Mouse (Mus musculus) kidney, adult 2 months (tissue): ENCODE data around the gene Elof1. TPM values are rescaled to one million over a fixed set of nuclear protein-coding genes. Genes with fewer than 3 reads are reported as not detected.
A peak's percentile ranks its signal among the peaks of the same experiment; 100 is the strongest.

Experiments
- DNase-seq: peaks from one replicate; pipeline ENCODE4 v3.0.0; 2021
- H3K27ac ChIP-seq: fragments of 200-500 bp; 2 replicates; pipeline ENCODE4 v1.5.1; 2012; ENCODE audit warnings: low read depth, low read length, control low read depth, inconsistent platforms; ENCODE audit not compliant: insufficient read depth
- H3K27me3 ChIP-seq: fragments of 200-500 bp; replicated peaks from 2 replicates; pipeline ENCODE4 v1.6.1; 2012; ENCODE audit warnings: mild to moderate bottlenecking, moderate library complexity, low read length, inconsistent platforms; ENCODE audit not compliant: control insufficient read depth, insufficient read depth
- H3K36me3 ChIP-seq: fragments of 200-500 bp; 2 replicates; pipeline ENCODE4 v1.6.1; 2012; ENCODE audit warnings: mild to moderate bottlenecking, moderate library complexity, low read length, inconsistent platforms; ENCODE audit not compliant: control insufficient read depth, insufficient read depth
- H3K4me1 ChIP-seq: fragments of 200-500 bp; 2 replicates; pipeline ENCODE4 v1.6.1; 2011; ENCODE audit warnings: low read length; ENCODE audit not compliant: control insufficient read depth, insufficient read depth
- H3K4me3 ChIP-seq: fragments of 200-500 bp; 2 replicates; pipeline ENCODE4 v1.5.1; 2011; ENCODE audit warnings: mild to moderate bottlenecking, low read depth, low read length, control low read depth; ENCODE audit not compliant: insufficient read depth
- CTCF ChIP-seq: fragments of 200-500 bp; conservative IDR thresholded peaks from 2 replicates; pipeline ENCODE4 v1.5.1; 2011; ENCODE audit warnings: low read depth, mild to moderate bottlenecking, control low read depth, low read length, moderate library complexity, mixed read lengths; ENCODE audit not compliant: insufficient read depth, insufficient read length
- POLR2A ChIP-seq: fragments of 200-500 bp; IDR thresholded peaks from one replicate; pipeline ENCODE4 v1.6.1; 2011; ENCODE audit warnings: low read depth, low read length, control low read depth
- WGBS: fragments of 180-500 bp; shearing (Covaris S2); methylation state at CpG from one replicate; pipeline ENCODE4 v1.1.7; 2018; 5-methylcytosine and 5-hydroxymethylcytosine counted together
- polyA plus RNA-seq: library from polyadenylated mRNA; depleted of rRNA; stranded (reverse); fragments of >200 nt; gene quantifications from 2 replicates; pipeline ENCODE4 v1.2.3, GENCODE M21; 2012; rRNA removed

Gene Elof1
- polyA plus RNA-seq, 1 experiment: 163 TPM

DNA sequence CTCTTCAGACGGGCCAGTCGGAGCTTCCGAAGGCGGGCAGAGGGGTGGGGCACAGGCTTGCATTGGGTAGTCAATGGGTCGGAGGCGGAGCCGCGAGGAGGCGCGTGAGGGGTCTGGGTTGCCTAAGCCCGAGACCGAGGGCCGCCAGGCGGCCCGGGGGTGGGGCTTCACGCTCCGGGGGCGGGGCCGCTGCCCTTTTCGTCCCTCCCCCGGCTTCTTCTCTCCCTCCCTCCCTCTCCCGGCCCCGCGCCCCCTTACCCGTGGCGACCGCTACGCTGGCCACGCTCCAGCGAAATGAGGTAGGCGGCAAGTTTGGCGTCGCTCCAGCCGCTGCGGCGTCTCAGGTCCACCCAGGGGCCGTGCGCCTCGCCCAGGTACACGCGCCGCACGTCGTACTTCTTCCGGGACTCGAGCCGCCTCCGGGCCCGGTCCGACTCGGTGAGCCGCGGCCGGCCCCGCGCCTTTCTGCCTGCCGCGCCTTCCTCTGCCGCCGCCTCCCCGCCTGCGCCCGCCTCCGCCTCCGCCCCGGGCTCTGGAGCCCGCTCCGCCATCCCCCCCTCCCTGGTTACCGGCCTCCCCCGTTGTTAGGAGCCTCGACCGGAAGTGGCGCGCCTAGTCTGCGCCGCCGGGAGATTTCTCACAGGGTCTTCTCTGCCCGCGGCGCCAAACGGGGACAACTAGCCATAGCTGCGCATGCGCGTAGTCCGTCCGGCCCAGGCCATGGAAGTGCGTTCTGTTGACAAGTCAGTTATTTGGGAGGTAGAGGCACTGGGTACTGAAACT is 46.0 kb downstream of the Elof1 start, which contains the start of the genes Gm49318 and Zfp653:
TSS of gene Gm49318 (minus strand) at position 469 of the 783 bp plus-strand sequence.
TSS of gene Zfp653 (minus strand) at position 586 of the 783 bp plus-strand sequence.
- H3K36me3 ChIP-seq: no peaks in the 10 kb centered on the region; the same call in 1 of the 2 replicates
- TF ChIP-seq POLR2A: peak; percentile 62
- no peak for TF ChIP-seq CTCF
- H3K27ac ChIP-seq: peak within 1 kb of the TSS; percentile 86
- H3K4me3 ChIP-seq: peak within 1 kb of the TSS; percentile 85
- H3K4me1 ChIP-seq: peaks cover 5% of the 10 kb centered on the region; the same call in 1 of the 2 replicates
- no peaks in the 10 kb centered on the region for H3K27me3 ChIP-seq
- peak; percentile 99 for DNase-seq
- 1% methylated on average over 83 of the region's 87 CpGs for WGBS

DNA sequence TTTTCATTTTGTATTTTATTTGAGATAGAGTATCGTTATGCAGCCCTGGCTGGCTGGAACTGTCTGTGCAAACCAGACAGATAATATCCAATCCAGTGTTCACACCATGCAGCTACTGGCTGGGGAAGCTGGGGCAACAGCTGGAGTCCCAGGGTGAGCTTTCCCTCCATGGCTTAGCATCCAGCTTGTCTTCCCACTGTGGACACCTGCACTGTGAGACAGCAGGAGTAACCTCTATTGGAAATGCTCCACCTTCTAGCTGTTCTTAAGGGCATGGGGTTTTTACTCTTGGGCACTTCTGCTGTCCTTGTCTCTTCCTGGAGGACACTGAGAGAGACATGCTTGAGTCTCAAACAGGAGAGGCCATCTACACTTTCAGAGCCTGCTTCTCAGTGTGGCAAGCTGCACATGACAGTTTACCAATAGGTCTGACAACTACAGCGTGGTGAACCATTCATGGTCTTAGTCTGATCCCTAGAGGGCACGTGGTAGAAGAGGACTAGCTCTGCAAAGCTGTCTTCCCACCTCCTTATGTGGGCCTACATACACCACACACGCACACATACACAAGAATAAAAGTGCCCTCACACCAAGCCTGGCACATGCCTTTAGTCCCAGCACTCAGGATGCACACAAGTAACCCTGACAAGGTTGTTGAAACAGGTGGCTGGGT is 47.0 kb downstream of the Elof1 start:
- no peaks in the 10 kb centered on the region; the same call in 1 of the 2 replicates for H3K36me3 ChIP-seq
- H3K27me3 ChIP-seq: no peaks in the 10 kb centered on the region
- TF ChIP-seq POLR2A: no peak
- TF ChIP-seq CTCF: 0 out of 2 replicates have a peak, but pooled peaks have one; percentile 23
- DNase-seq: no peak
- H3K27ac ChIP-seq: peak overlapping the region; percentile 11
- peaks cover 5% of the 10 kb centered on the region; the same call in 1 of the 2 replicates for H3K4me1 ChIP-seq
- peak overlapping the region; percentile 30 for H3K4me3 ChIP-seq
- 52% methylated on average over 4 of the region's 4 CpGs for WGBS

DNA sequence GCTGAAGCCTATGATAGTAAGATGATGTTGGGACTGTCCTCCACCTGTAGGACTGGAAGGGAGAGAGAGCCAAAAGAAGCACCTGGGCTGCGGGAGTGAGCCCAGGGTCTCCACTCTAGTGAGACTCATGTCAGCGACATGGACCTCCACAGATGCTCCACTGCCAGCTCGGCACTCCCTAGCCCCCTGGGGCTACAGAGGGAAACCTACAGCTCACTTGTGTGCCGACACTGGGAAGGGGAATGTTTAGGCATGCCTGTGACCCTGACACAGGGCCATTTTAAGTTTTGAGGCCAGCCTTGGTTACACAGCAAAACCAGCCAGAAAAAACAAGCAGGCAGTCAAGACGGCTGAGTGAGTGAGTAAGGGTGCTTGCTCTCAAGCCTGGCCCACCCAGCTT is 49.8 kb downstream of the Elof1 start:
- H3K27ac ChIP-seq: no peak overlapping the region
- H3K27me3 ChIP-seq: no peaks in the 10 kb centered on the region
- no peaks in the 10 kb centered on the region; the same call in 1 of the 2 replicates for H3K36me3 ChIP-seq
- H3K4me1 ChIP-seq: peaks cover 5% of the 10 kb centered on the region; the same call in 1 of the 2 replicates
- no peak overlapping the region for H3K4me3 ChIP-seq
- no peak for TF ChIP-seq POLR2A
- no peak for TF ChIP-seq CTCF
- DNase-seq: no peak
- 86% methylated on average over 5 of the region's 5 CpGs for WGBS

DNA sequence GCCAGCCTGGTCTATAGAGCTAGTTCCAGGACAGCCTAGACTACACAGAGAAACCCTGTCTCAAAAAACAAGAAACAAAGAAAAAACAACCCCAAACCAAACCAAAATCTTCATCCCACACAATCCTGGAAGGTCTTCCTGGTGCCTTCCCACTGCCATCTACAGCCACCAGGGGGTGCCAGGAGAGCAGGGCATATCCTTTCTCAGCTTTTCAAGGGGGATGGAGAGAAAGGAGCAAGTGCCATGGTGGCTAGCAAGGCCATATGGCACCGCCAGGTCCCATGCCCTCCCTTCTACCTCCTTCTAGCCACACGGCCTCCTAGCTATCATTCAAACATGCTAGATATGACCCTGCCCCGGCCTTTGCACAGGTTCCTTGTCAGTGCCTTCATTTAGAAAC is 50.5 kb downstream of the Elof1 start:
- peaks cover 5% of the 10 kb centered on the region; the same call in 1 of the 2 replicates for H3K4me1 ChIP-seq
- H3K27me3 ChIP-seq: no peaks in the 10 kb centered on the region
- H3K27ac ChIP-seq: no peak overlapping the region
- TF ChIP-seq POLR2A (no peak), CTCF (peak; percentile 83)
- WGBS: 75% methylated on average over 3 of the region's 3 CpGs
- H3K4me3 ChIP-seq: no peak overlapping the region
- no peaks in the 10 kb centered on the region; the same call in 1 of the 2 replicates for H3K36me3 ChIP-seq
- peak; percentile 63 for DNase-seq

DNA sequence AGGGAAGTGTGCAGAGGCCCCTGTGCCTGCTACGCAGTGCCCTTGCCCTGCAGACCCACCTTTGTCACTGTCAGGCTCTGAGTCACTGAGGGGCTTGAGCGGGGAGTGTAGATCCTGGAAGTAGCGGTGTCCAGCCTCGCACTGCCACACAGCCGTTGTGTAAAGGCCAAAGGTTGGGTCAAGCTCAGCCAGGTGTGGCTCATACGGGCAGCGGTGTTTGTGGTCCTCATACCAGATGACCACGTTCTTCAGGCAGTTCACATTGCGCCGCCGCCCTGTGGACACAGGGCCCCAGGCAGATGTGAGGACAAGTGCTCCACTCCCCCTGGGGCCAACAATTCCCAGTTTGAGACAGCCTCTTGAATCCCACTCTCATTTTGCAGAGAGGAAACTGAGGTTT is 51.3 kb downstream of the Elof1 start:
- Histone ChIP-seq H3K27me3 (no peaks in the 10 kb centered on the region), H3K4me1 (peaks cover 5% of the 10 kb centered on the region; the same call in 1 of the 2 replicates), H3K27ac (no peak overlapping the region), H3K36me3 (no peaks in the 10 kb centered on the region; the same call in 1 of the 2 replicates), H3K4me3 (no peak overlapping the region)
- WGBS: 82% methylated on average over 11 of the region's 11 CpGs
- TF ChIP-seq POLR2A (no peak), CTCF (no peak)
- no peak for DNase-seq

DNA sequence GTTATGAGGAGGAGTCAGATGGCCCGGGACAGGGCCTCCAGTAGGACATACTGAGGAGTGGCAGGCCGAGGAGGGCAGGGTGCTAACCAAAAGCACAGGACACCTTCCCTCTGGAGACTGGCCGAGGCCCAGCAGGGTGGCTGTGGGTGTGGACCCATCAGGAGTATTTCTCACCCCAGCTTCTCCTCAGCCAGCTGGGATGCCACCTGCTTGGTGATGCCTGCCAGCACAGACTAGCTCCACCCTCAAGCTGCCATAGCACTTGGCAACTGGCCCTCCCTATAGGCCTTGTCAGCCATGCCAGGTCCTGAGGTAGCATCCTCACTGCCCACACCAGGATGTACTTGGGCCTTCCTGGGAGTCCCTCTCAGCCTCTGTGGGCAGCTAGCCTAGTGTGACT is 52.6 kb downstream of the Elof1 start:
- H3K4me3 ChIP-seq: no peak overlapping the region
- DNase-seq: no peak
- no peaks in the 10 kb centered on the region; the same call in 1 of the 2 replicates for H3K36me3 ChIP-seq
- no peaks in the 10 kb centered on the region for H3K4me1 ChIP-seq
- TF ChIP-seq POLR2A (no peak), CTCF (no peak)
- H3K27me3 ChIP-seq: no peaks in the 10 kb centered on the region
- H3K27ac ChIP-seq: no peak overlapping the region
- WGBS: 93% methylated on average over 3 of the region's 3 CpGs

Other genes starting within 250 kb of the Elof1 start
- gene Rab3d, start 199.0 kb downstream of the Elof1 start, polyA plus RNA-seq: 27.1 and 32.9 TPM in 2 replicates
- 4.3 and 4.8 TPM in 2 replicates for gene Ccdc159, start 189.7 kb downstream of the Elof1 start, polyA plus RNA-seq
- gene Tmem205, start 189.6 kb downstream of the Elof1 start, polyA plus RNA-seq: 313 and 353 TPM in 2 replicates
- 6.0 and 9.1 TPM in 2 replicates for gene Plppr2, start 180.1 kb downstream of the Elof1 start, polyA plus RNA-seq
- 10.5 and 10.9 TPM in 2 replicates for gene Swsap1, start 161.4 kb downstream of the Elof1 start, polyA plus RNA-seq
- 14.0 and 16.7 TPM in 2 replicates for gene Epor, start 153.7 kb downstream of the Elof1 start, polyA plus RNA-seq
- 88.2 and 111 TPM in 2 replicates for gene Rgl3, start 127.7 kb downstream of the Elof1 start, polyA plus RNA-seq
- gene Ccdc151, start 114.5 kb downstream of the Elof1 start, polyA plus RNA-seq: 2.5 and 2.9 TPM in 2 replicates
- 94.9 and 103 TPM in 2 replicates for gene Prkcsh, start 114.4 kb downstream of the Elof1 start, polyA plus RNA-seq
- gene Elavl3, start 65.1 kb downstream of the Elof1 start, polyA plus RNA-seq: 0.62 and 0.64 TPM in 2 replicates
- not detected in 2 replicates for gene Gm49318, start 45.9 kb downstream of the Elof1 start, polyA plus RNA-seq
- gene Zfp653, start 45.8 kb downstream of the Elof1 start, polyA plus RNA-seq: 13.6 and 15.8 TPM in 2 replicates
- 130 and 143 TPM in 2 replicates for gene Ecsit, start 31.7 kb downstream of the Elof1 start, polyA plus RNA-seq
- 2.8 and 12.0 TPM in 2 replicates for gene Cnn1, start 18.0 kb downstream of the Elof1 start, polyA plus RNA-seq
- 166 and 178 TPM in 2 replicates for gene Acp5, start 18.5 kb upstream of the Elof1 start, polyA plus RNA-seq
- gene Pigyl, start 39.7 kb upstream of the Elof1 start, polyA plus RNA-seq: 71.4 and 76.5 TPM in 2 replicates
- gene Zfp872, start 70.9 kb upstream of the Elof1 start, polyA plus RNA-seq: not detected in 2 replicates
- 13.6 and 17.7 TPM in 2 replicates for gene Zfp809, start 108.5 kb upstream of the Elof1 start, polyA plus RNA-seq
- gene Zfp599, start 142.7 kb upstream of the Elof1 start, polyA plus RNA-seq: 0.07 and 0.09 TPM in 2 replicates
- gene Zfp810, start 190.5 kb upstream of the Elof1 start, polyA plus RNA-seq: 12.7 and 13.3 TPM in 2 replicates